Mouse (Mus musculus) liver, postnatal 0 days (tissue): ENCODE results near the gene Shank3.

ENCODE experiments used
- CTCF ChIP-seq: sonication (generic); IDR thresholded peaks from 2 replicates; pipeline ENCODE4 v1.5.1; 2016; ENCODE audit warnings: antibody characterized with exemption, low read depth
- EP300 ChIP-seq: IDR thresholded peaks from 2 replicates; pipeline ENCODE4 v1.6.1; 2016; ENCODE audit warnings: antibody characterized with exemption, low read depth, mild to moderate bottlenecking

DNA sequence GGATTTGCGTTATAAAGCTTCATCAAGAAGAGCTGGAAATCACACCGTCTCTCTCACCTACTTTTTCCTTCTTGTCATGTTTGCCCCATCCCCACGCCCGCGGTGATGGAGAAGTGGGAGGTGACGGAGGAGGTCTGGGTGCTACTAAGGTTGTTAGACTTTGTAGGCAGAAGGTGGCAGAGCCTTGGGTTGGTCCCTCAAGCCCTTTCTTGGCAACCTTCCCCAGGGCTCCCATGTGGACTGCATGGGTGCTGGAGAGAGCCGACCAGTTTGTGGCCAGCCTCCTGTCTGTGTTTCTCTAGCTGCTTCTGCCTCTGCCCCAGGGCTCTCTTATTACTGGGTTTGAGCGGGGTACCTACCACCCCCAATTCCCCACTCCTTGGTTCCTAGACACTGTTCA lies 51.1 kb downstream of the Shank3 start:
- TF ChIP-seq CTCF (no peak), EP300 (no peak)
